Mouse (Mus musculus): Measurements from ENCODE around the gene Brd4. TPM values are rescaled to one million over a fixed set of nuclear protein-coding genes. Genes with fewer than 3 reads are reported as not detected.

The Brd4 gene
- polyA plus RNA-seq, 1 experiment from 2014 or later, result 108 TPM

DNA sequence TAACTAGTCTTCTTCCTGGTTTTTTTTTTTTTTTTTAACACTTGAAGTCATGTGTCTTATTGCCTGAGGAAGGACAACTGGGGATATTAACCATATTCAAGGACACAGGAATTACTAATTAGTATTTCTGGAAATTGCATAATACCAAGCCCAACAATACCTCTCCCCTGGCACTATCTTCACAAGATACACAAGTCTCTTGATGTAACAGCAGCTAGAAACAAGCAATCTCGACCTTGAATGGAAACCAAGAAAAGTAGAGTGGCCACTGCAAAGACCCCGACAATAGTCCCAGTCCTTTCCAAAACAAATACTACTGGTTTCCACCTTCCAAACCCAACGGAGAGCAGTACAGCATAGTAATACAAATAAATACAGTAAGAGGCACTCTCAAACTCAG is 9.0 kb downstream of the Brd4 start:
- Histone ChIP-seq H3K9ac (replicated peaks) (no peak overlapping the region), H3K36me3 (0 out of 2 replicates have a peak, but pooled peaks cover 4% of the 10 kb centered on the region), H3K27me3 (no peaks in the 10 kb centered on the region), H3K4me3 (no peak overlapping the region), H3K4me2 (replicated peaks) (no peak overlapping the region), H3K9me3 (no peaks in the 10 kb centered on the region), H3K27ac (replicated peaks) (no peak overlapping the region), H3K4me1 (no peaks in the 10 kb centered on the region)
- no peak for ATAC-seq (ENCODE audit: low FRiP score, low read depth)
- WGBS, result 97% methylated on average over 3 of the region's 3 CpGs

DNA sequence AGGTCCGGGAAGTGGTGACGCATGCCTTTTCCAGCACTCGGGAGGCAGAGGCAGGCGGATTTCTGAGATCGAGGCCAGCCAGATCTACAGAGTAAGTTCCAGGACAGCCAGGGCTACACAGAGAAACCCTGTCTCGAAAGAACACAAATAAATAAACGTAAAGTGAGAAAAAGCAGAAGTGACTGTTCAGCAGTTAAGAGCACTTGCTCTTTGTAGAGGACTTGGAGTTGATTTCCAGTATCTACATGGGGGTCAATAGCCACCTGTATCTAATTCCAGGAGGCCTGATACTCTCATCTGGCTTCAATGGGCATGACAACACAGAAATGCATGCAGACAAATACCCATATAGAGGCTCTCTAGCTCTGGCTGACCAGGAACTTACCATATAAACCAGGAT is 15.4 kb downstream of the Brd4 start:
- 96% methylated on average over 7 of the region's 7 CpGs for WGBS
- Histone ChIP-seq H3K4me2 (replicated peaks) (no peak overlapping the region), H3K27ac (replicated peaks) (no peak overlapping the region), H3K36me3 (0 out of 2 replicates have a peak, but pooled peaks cover 7% of the 10 kb centered on the region), H3K4me3 (no peak overlapping the region), H3K9me3 (no peaks in the 10 kb centered on the region), H3K27me3 (no peaks in the 10 kb centered on the region), H3K4me1 (no peaks in the 10 kb centered on the region; the same call in 1 of the 2 replicates), H3K9ac (replicated peaks) (no peak overlapping the region)
- no peak for ATAC-seq (ENCODE audit: low FRiP score, low read depth)

- Histone ChIP-seq H3K4me1 (no peaks in the 10 kb centered on the region; the same call in 1 of the 2 replicates), H3K9me3 (no peaks in the 10 kb centered on the region), H3K9ac (replicated peaks) (no peak overlapping the region), H3K4me2 (replicated peaks) (no peak overlapping the region), H3K4me3 (no peak overlapping the region), H3K27me3 (no peaks in the 10 kb centered on the region), H3K36me3 (0 out of 2 replicates have a peak, but pooled peaks cover 7% of the 10 kb centered on the region), H3K27ac (replicated peaks) (no peak overlapping the region)
- no peak for ATAC-seq (ENCODE audit: low FRiP score, low read depth)
- 95% methylated on average over 3 of the region's 3 CpGs for WGBS
These were observed 16.0 kb downstream of the Brd4 start for GRCm38 (mm10) chr17:32268540-32268960.

GRCm38 (mm10) chr17:32268096-32268495 is 16.4 kb downstream of the Brd4 start:
- Histone ChIP-seq H3K4me2 (replicated peaks) (no peak overlapping the region), H3K9ac (replicated peaks) (no peak overlapping the region), H3K4me3 (no peak overlapping the region), H3K27ac (replicated peaks) (no peak overlapping the region), H3K4me1 (no peaks in the 10 kb centered on the region; the same call in 1 of the 2 replicates), H3K36me3 (0 out of 2 replicates have a peak, but pooled peaks cover 7% of the 10 kb centered on the region), H3K9me3 (no peaks in the 10 kb centered on the region), H3K27me3 (no peaks in the 10 kb centered on the region)
- no peak for ATAC-seq (ENCODE audit: low FRiP score, low read depth)
- 68% methylated on average over 2 of the region's 2 CpGs for WGBS

- 0 out of 2 replicates have a peak, but pooled peaks cover 3% of the 10 kb centered on the region for H3K36me3 ChIP-seq
- H3K4me2 ChIP-seq (replicated peaks), result no peak overlapping the region
- WGBS, result 91% methylated on average over 1 of the region's 1 CpGs
- no peak for ATAC-seq (ENCODE audit: low FRiP score, low read depth)
- H3K9me3 ChIP-seq, result no peaks in the 10 kb centered on the region
- H3K9ac ChIP-seq (replicated peaks), result no peak overlapping the region
- no peak overlapping the region for H3K4me3 ChIP-seq
- H3K4me1 ChIP-seq, result no peaks in the 10 kb centered on the region; the same call in 1 of the 2 replicates
- no peak overlapping the region for H3K27ac ChIP-seq (replicated peaks)
- no peaks in the 10 kb centered on the region for H3K27me3 ChIP-seq
These were observed 16.9 kb downstream of the Brd4 start for GRCm38 (mm10) chr17:32267617-32268016.

GRCm38 (mm10) chr17:32263672-32264071 is 20.9 kb downstream of the Brd4 start:
- Histone ChIP-seq H3K4me3 (no peak overlapping the region), H3K36me3 (0 out of 2 replicates have a peak, but pooled peaks cover 5% of the 10 kb centered on the region), H3K9me3 (no peaks in the 10 kb centered on the region), H3K27ac (replicated peaks) (no peak overlapping the region), H3K4me2 (replicated peaks) (no peak overlapping the region), H3K9ac (replicated peaks) (no peak overlapping the region), H3K4me1 (peaks cover 2% of the 10 kb centered on the region), H3K27me3 (no peaks in the 10 kb centered on the region)
- no peak for ATAC-seq (ENCODE audit: low FRiP score, low read depth)
- 99% methylated on average over 2 of the region's 2 CpGs for WGBS

GRCm38 (mm10) chr17:32262831-32263559 is 21.5 kb downstream of the Brd4 start:
- no peak overlapping the region for H3K4me2 ChIP-seq (replicated peaks)
- H3K27ac ChIP-seq (replicated peaks), result no peak overlapping the region
- no peak for ATAC-seq (ENCODE audit: low FRiP score, low read depth)
- H3K4me1 ChIP-seq, result peaks cover 7% of the 10 kb centered on the region
- H3K9me3 ChIP-seq, result no peaks in the 10 kb centered on the region
- 0 out of 2 replicates have a peak, but pooled peaks cover 5% of the 10 kb centered on the region for H3K36me3 ChIP-seq
- 92% methylated on average over 8 of the region's 8 CpGs for WGBS
- no peak overlapping the region for H3K4me3 ChIP-seq
- no peak overlapping the region for H3K9ac ChIP-seq (replicated peaks)
- H3K27me3 ChIP-seq, result no peaks in the 10 kb centered on the region

- no peaks in the 10 kb centered on the region for H3K27me3 ChIP-seq
- WGBS, result 97% methylated on average over 2 of the region's 2 CpGs
- H3K4me3 ChIP-seq, result no peak overlapping the region
- peaks cover 9% of the 10 kb centered on the region for H3K4me1 ChIP-seq
- no peak overlapping the region for H3K4me2 ChIP-seq (replicated peaks)
- no peaks in the 10 kb centered on the region for H3K9me3 ChIP-seq
- no peak overlapping the region for H3K27ac ChIP-seq (replicated peaks)
- 0 out of 2 replicates have a peak, but pooled peaks cover 3% of the 10 kb centered on the region for H3K36me3 ChIP-seq
- H3K9ac ChIP-seq (replicated peaks), result no peak overlapping the region
- ATAC-seq (ENCODE audit: low FRiP score, low read depth), result no peak
These were observed 25.7 kb downstream of the Brd4 start for GRCm38 (mm10) chr17:32258869-32259268.

- 34% methylated on average over 6 of the region's 6 CpGs for whole genome bisulfite sequencing
- H3K9me3 ChIP-seq, result no peaks in the 10 kb centered on the region
- peak; percentile 44; the same call in 1 of the 2 replicates for ATAC-seq (ENCODE audit: low FRiP score, low read depth)
- H3K4me3 ChIP-seq, result no peak overlapping the region
- no peak overlapping the region for H3K9ac ChIP-seq (replicated peaks)
- peaks cover 9% of the 10 kb centered on the region for H3K4me1 ChIP-seq
- H3K27me3 ChIP-seq, result no peaks in the 10 kb centered on the region
- H3K27ac ChIP-seq (replicated peaks), result peak overlapping the region; percentile 65
- H3K4me2 ChIP-seq (replicated peaks), result peak overlapping the region; percentile 11; the same call in 1 of the 2 replicates
- 0 out of 2 replicates have a peak, but pooled peaks cover 3% of the 10 kb centered on the region for H3K36me3 ChIP-seq
These were observed 26.6 kb downstream of the Brd4 start for GRCm38 (mm10) chr17:32257944-32258343.

GRCm38 (mm10) chr17:32257452-32257851 is 27.1 kb downstream of the Brd4 start:
- Histone ChIP-seq H3K4me2 (replicated peaks) (0 out of 2 replicates have a peak overlapping the region, but pooled peaks have one; percentile 11), H3K9ac (replicated peaks) (no peak overlapping the region), H3K27me3 (no peaks in the 10 kb centered on the region), H3K9me3 (no peaks in the 10 kb centered on the region), H3K27ac (replicated peaks) (peak overlapping the region; percentile 65; the same call in 1 of the 2 replicates), H3K4me3 (no peak overlapping the region), H3K4me1 (peaks cover 9% of the 10 kb centered on the region), H3K36me3 (peaks cover 6% of the 10 kb centered on the region; the same call in 1 of the 2 replicates)
- no peak for ATAC-seq (ENCODE audit: low FRiP score, low read depth)
- WGBS, result 64% methylated on average over 2 of the region's 2 CpGs

DNA sequence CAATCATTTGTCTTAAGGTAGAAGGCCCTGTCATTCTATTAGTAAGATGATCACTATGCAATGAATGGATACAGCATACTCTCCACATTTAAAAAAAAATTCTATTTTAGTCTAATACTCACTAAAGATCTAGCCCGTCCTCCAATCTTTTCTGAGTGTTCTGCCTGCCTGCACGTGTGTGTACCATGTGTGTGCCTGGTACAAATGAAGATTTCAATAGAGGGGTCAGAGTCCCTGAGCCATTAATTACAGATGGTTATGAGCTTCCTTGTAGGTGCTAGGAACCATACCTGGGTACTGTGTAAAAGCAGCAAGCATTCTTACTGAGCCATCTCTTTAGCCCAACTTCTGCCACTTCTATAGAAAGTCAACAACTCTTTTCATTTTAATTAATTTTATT is 27.6 kb downstream of the Brd4 start:
- H3K9me3 ChIP-seq, result no peaks in the 10 kb centered on the region
- no peaks in the 10 kb centered on the region for H3K27me3 ChIP-seq
- H3K9ac ChIP-seq (replicated peaks), result no peak overlapping the region
- peaks cover 6% of the 10 kb centered on the region; the same call in 1 of the 2 replicates for H3K36me3 ChIP-seq
- H3K27ac ChIP-seq (replicated peaks), result no peak overlapping the region
- WGBS, result 94% methylated on average over 2 of the region's 2 CpGs
- no peak overlapping the region for H3K4me3 ChIP-seq
- ATAC-seq (ENCODE audit: low FRiP score, low read depth), result no peak
- H3K4me2 ChIP-seq (replicated peaks), result no peak overlapping the region
- H3K4me1 ChIP-seq, result peaks cover 9% of the 10 kb centered on the region

GRCm38 (mm10) chr17:32253261-32253660 is 31.3 kb downstream of the Brd4 start:
- Histone ChIP-seq H3K27me3 (no peaks in the 10 kb centered on the region), H3K4me1 (peaks cover 4% of the 10 kb centered on the region), H3K4me3 (no peak overlapping the region), H3K27ac (replicated peaks) (no peak overlapping the region), H3K4me2 (replicated peaks) (no peak overlapping the region), H3K36me3 (peaks cover 3% of the 10 kb centered on the region), H3K9ac (replicated peaks) (no peak overlapping the region), H3K9me3 (no peaks in the 10 kb centered on the region)
- no peak for ATAC-seq (ENCODE audit: low FRiP score, low read depth)
- WGBS, result 96% methylated on average over 2 of the region's 2 CpGs
